Mouse (Mus musculus) C2C12 (cell line): Measurements from ENCODE around the gene Gbp5. TPM values are rescaled to one million over a fixed set of nuclear protein-coding genes. Genes with fewer than 3 reads are reported as not detected.

ENCODE experiments used
- H3K27me3 ChIP-seq: one replicate; pipeline ENCODE4 v1.6.1; 2011; ENCODE audit not compliant: control insufficient read depth, insufficient read depth, insufficient read length
- H3K36me3 ChIP-seq: one replicate; pipeline ENCODE4 v1.6.1; 2011; ENCODE audit not compliant: control insufficient read depth, insufficient read depth
- H3K4me3 ChIP-seq: one replicate; pipeline ENCODE4 v1.5.1; 2011; ENCODE audit warnings: mild to moderate bottlenecking, control low read depth; ENCODE audit not compliant: poor library complexity, insufficient read depth, severe bottlenecking
- H3K79me2 ChIP-seq: one replicate; pipeline ENCODE4 v1.6.1; 2011; ENCODE audit not compliant: control insufficient read depth, insufficient read depth
- H3K79me3 ChIP-seq: one replicate; pipeline ENCODE4 v1.6.1; 2011; ENCODE audit warnings: low read depth, control low read depth
- H3ac ChIP-seq: one replicate; pipeline ENCODE3; 2011; ENCODE audit warnings: low read depth; ENCODE audit not compliant: control insufficient read depth, insufficient read length
- CEBPB ChIP-seq: IDR thresholded peaks from one replicate; pipeline ENCODE4 v1.6.1; 2011; ENCODE audit warnings: low read depth, mild to moderate bottlenecking, control low read depth, moderate library complexity
- CTCF ChIP-seq: IDR thresholded peaks from one replicate; pipeline ENCODE4 v1.5.1; 2011; ENCODE audit not compliant: control insufficient read depth, insufficient read depth, insufficient read length
- FOSL1 ChIP-seq: IDR thresholded peaks from one replicate; pipeline ENCODE4 v1.8.0; 2011; ENCODE audit warnings: mild to moderate bottlenecking, low read length; ENCODE audit not compliant: poor library complexity, insufficient read depth, severe bottlenecking
- MAX ChIP-seq: IDR thresholded peaks from one replicate; pipeline ENCODE4 v1.6.1; 2011; ENCODE audit warnings: mild to moderate bottlenecking, control low read depth
- MYOD1 ChIP-seq: IDR thresholded peaks from one replicate; pipeline ENCODE4 v1.6.1; 2011; ENCODE audit warnings: low read depth; ENCODE audit not compliant: control insufficient read depth, insufficient read length
- MYOG ChIP-seq: IDR thresholded peaks from one replicate; pipeline ENCODE4 v1.6.1; 2011; ENCODE audit not compliant: control insufficient read depth, insufficient read length; ENCODE audit errors: extremely low read depth
- USF1 ChIP-seq: IDR thresholded peaks from one replicate; pipeline ENCODE4 v1.6.1; 2011; ENCODE audit warnings: low read depth, mild to moderate bottlenecking, control low read depth, moderate library complexity
- polyA plus RNA-seq: library from polyadenylated mRNA; unstranded; fragments of >200 nt; fragmentation: generic; extraction: Trizol; gene quantifications from one replicate; pipeline ENCODE4 v1.2.1, GENCODE M21; 2012; ENCODE audit warnings: missing spikeins

Gene Gbp5
- polyA plus RNA-seq, 1 experiment = not detected

GRCm38 (mm10) chr3:142497123-142497841 is 3.5 kb downstream of the Gbp5 start:
- Histone ChIP-seq H3K79me2 (no peaks in the 10 kb centered on the region), H3ac (no peak overlapping the region), H3K4me3 (no peak overlapping the region), H3K36me3 (no peaks in the 10 kb centered on the region), H3K79me3 (no peaks in the 10 kb centered on the region), H3K27me3 (peaks cover 4% of the 10 kb centered on the region)
- TF ChIP-seq CTCF (no peak), CEBPB (no peak), MAX (no peak), MYOD1 (no peak), USF1 (no peak), FOSL1 (no peak), MYOG (no peak)

- TF ChIP-seq USF1 (no peak), MYOG (no peak)
- no peak overlapping the region for H3K4me3 ChIP-seq
Observed at GRCm38 (mm10) chr3:142498941-142499340, 5.2 kb downstream of the Gbp5 start.

GRCm38 (mm10) chr3:142528116-142528515 is 34.3 kb downstream of the Gbp5 start:
- no peaks in the 10 kb centered on the region for H3K36me3 ChIP-seq
- TF ChIP-seq MYOG (no peak), MYOD1 (no peak), FOSL1 (no peak), CTCF (no peak)
- no peaks in the 10 kb centered on the region for H3K27me3 ChIP-seq
- no peak overlapping the region for H3K4me3 ChIP-seq
- no peak overlapping the region for H3ac ChIP-seq
- no peaks in the 10 kb centered on the region for H3K79me3 ChIP-seq
- no peaks in the 10 kb centered on the region for H3K79me2 ChIP-seq

More at GRCm38 (mm10) chr3:142498941-142499340, 5.2 kb downstream of the Gbp5 start:
- H3K79me2 ChIP-seq = no peaks in the 10 kb centered on the region
- no peaks in the 10 kb centered on the region for H3K36me3 ChIP-seq
- H3K79me3 ChIP-seq = no peaks in the 10 kb centered on the region
- peaks cover 4% of the 10 kb centered on the region for H3K27me3 ChIP-seq
- no peak overlapping the region for H3ac ChIP-seq

GRCm38 (mm10) chr3:142529597-142529996 is 35.8 kb downstream of the Gbp5 start:
- Histone ChIP-seq H3K27me3 (no peaks in the 10 kb centered on the region), H3ac (no peak overlapping the region), H3K4me3 (peak overlapping the region; percentile 19), H3K79me2 (no peaks in the 10 kb centered on the region), H3K79me3 (no peaks in the 10 kb centered on the region), H3K36me3 (no peaks in the 10 kb centered on the region)
- TF ChIP-seq MYOG = no peak
- no peak for TF ChIP-seq USF1
- TF ChIP-seq MYOD1 = no peak
- no peak for TF ChIP-seq MAX
- TF ChIP-seq CTCF = no peak
- no peak for TF ChIP-seq FOSL1
- TF ChIP-seq CEBPB = no peak

- Histone ChIP-seq H3K4me3 (peak within 1 kb of the TSS; percentile 19), H3K79me3 (no peaks in the 10 kb centered on the region), H3K79me2 (no peaks in the 10 kb centered on the region), H3ac (peak within 1 kb of the TSS; percentile 38), H3K36me3 (no peaks in the 10 kb centered on the region), H3K27me3 (no peaks in the 10 kb centered on the region)
- no peak for TF ChIP-seq MYOD1
- TF ChIP-seq USF1 = no peak
- TF ChIP-seq MYOG = no peak
- no peak for TF ChIP-seq MAX
- TF ChIP-seq FOSL1 = no peak
- TF ChIP-seq CTCF = no peak
Observed at GRCm38 (mm10) chr3:142530087-142530953, 36.5 kb downstream of the Gbp5 start, which contains the start of gene Gbp7. Gene Gbp7 (plus strand): TSS chr3:142530342.
